Mouse (Mus musculus) monocyte, adult 5-6 weeks (primary cell): ENCODE measurements around the gene Klf1. TPM values are rescaled to one million over a fixed set of nuclear protein-coding genes. Genes with fewer than 3 reads are reported as not detected.
A peak's percentile ranks its signal among the peaks of the same experiment; 100 is the strongest.

Experiments used
- ATAC-seq: fragments of 153-309, 156-312 bp; replicated peaks from 2 replicates; pipeline ENCODE4 v1.8.0; 2017; ENCODE audit warnings: mild to moderate bottlenecking; ENCODE audit not compliant: low TSS enrichment, insufficient number of reproducible peaks, severe bottlenecking, poor library complexity, low FRiP score
- total RNA-seq: library from RNA; stranded (forward); fragments of 200-1000, 200-491, 200-594 nt; gene quantifications from 3 replicates; pipeline ENCODE4 v1.2.3, GENCODE M21; 2017

The Klf1 gene
- not detected in 3 replicates for total RNA-seq

DNA sequence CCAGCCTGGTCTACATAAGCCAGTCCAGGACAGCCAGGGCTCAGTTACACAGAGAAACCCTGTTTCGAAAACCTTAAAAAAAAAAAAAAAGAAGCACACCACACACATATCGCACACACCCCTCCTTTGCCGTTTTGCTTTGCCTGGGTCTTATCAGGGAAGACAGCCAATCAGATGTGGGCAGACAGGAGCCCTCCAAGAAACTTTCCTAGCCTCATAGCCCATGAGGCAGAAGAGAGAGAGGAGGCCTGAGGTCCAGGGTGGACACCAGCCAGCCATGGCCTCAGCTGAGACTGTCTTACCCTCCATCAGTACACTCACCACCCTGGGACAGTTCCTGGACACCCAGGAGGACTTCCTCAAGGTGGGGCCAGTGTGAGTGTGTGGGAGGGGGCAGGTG lies at the start of gene Klf1:
TSS of gene Klf1 (plus strand) at position 177 of the 400 bp plus-strand sequence.
- ATAC-seq, result no peak

DNA sequence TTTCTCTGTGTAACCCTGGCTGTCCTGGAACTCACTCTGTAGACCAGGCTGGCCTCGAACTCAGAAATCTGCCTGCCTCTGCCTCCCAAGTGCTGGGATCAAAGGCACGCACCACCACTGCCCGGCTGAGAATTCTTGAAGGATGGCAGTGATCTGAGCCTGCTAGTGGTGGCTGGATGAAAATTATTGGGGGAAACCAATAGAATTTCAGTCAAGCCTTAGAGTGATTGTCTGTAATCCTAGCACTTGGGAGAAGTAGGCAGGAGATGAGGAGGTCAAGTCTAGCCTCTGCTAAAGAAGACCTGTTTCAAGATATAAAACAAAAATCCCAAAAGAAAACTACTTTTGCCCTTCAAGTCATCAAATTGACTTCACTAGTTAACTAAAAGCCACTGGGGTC lies 45.3 kb upstream of the Klf1 start:
- no peak for ATAC-seq

DNA sequence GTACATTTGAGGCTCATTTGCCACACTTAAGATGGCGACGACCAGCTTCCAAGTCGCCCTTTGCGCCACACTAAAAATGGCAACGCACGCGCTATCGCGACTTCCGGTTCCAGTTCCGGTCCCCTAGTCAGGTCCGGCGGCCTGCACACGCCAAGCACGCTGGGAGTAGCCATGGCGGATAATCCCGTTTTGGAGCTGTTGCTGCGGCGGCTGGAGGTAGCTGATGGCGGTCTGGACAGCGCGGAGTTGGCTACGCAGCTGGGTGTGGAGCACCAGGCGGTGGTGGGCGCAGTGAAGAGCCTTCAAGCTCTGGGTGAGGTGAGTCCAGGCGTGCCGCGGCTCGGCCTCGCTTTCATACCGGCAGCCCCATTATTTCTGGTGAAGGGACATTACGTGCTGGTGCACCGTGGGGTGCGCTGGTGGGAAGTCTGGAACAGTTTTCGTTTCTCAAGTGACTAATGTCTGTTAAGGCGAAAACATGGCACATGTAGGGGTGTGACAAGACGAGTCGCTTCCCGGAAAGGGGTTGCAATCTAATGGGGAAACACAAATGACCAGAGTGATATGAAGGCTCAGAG lies 44.8 kb upstream of the Klf1 start, which contains the start of gene Farsa:
TSS of gene Farsa (plus strand) at position 126 of the 578 bp plus-strand sequence.
- ATAC-seq, result peak; percentile 98

GRCm38 (mm10) chr8:84871376-84872308 lies 30.1 kb upstream of the Klf1 start, which contains the start of gene Syce2:
Syce2 (plus strand) TSS chr8:84872111.
- ATAC-seq, result peak; percentile 62

GRCm38 (mm10) chr8:84872309-84872965 lies 29.3 kb upstream of the Klf1 start:
- ATAC-seq, result peak; percentile 30; the same call in 1 of the 2 replicates

- no peak for ATAC-seq
These were observed 28.7 kb upstream of the Klf1 start for GRCm38 (mm10) chr8:84873016-84873415.

GRCm38 (mm10) chr8:84874339-84874738 lies 27.4 kb upstream of the Klf1 start:
- ATAC-seq, result no peak

DNA sequence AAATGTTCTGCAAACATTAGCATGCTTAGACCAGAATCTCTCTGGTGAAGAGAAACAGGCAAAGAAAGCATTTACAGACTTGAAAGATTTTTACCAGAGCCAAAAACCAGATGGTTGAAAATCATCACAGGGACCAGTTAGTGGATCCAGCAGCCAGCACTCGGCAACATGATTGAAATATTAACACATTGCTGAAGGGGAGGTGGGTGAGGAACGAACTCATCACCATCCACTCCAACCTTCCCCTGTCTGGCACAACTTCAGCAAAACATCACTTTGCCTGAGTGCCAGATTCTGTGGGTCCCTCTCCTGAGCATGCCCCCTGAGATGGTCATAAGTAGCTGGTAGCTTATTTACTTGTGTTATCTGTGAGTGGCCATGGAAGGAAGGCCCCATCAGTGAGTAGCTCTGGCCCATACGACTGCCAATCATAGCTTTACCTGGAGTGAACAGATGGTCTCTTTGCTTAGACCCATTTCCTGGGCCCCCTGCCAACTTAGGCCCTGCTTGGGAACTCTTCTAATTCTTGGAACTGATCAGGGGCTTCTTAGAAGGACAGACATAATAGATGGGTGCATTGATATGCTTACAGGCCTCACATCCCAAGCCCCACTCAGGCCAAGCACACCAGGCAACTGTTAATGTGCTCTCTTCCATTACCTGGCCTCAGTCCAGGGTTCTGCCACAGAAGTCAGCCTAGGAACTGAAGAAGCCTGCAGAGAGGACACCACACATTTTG lies 24.3 kb upstream of the Klf1 start:
- no peak for ATAC-seq

DNA sequence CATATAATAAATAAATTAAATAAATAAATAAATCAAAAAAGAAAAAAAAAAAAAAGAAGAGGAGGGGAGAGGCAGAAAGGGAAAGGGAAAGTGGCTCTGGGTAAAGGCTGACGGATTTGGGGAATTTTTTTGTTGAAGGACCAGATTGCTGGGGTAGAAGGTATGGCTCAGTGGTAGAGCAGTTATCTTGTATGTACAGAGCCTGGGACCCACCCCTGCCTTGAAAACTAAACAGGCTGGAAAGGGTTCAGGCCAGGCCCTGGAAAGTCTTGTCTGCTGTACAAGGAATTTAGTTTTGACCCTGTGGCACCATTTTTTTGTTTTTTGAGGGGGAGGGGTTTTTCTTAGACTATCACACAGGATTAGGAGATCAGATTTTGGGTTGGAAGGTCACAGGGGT lies 22.8 kb upstream of the Klf1 start:
- no peak for ATAC-seq

GRCm38 (mm10) chr8:84884728-84885127 lies 17.0 kb upstream of the Klf1 start:
- no peak for ATAC-seq

GRCm38 (mm10) chr8:84888280-84888679 lies 13.4 kb upstream of the Klf1 start:
- ATAC-seq, result no peak

DNA sequence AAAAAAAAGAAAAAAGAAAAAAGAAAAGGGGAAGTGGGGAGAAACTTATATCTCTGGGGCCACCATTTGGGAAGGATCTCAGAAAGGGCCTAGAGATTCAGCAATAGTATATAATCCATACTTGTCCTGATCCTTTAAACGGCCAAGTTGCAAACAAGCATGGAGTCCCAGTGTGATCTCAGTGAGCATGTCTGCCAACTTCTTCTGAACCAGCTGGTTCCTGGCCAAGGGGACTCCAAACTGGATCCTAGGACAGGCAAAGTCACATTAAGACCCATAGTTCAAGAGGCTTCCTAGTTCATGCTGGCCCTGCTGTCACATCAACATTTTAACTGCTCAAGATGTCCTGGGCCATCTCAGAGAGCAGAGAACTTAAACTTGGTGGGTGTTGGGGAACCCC lies 12.6 kb upstream of the Klf1 start:
- ATAC-seq, result no peak

DNA sequence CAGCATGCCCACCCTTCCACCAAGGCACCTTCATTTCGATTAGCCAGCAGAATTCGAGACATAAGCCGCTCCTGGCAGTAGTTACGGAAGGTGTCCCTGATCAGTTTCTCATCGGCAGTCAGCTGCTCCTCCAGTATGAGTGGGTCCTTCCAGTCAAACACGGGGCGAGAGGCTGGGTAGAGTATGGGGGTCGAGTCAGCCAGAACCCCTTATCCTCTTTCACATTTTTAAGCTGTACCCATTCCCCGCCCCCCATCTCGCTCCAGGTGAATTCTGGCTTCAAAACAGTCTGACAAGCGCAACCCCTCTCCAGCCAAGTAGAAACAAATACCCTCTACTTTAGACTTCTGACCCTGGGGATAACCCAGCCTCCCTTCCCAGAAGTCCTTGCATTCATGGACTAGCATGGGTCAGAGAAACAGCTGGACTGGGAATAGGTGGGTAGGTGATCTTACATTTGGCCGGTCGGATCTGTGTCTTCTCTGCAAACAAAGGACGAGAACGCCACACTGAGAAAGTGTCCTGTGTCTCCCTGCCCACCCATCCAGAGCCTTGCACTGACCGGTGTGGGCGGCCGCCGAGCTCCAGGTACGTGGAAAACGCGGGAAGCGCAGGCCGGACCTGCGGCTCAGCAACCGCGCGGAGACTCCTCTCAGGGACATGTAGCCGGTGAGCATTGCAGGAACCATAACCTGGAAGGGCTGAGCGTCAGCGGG lies 8.6 kb upstream of the Klf1 start:
- ATAC-seq, result no peak

GRCm38 (mm10) chr8:84893709-84894134 lies 8.0 kb upstream of the Klf1 start, which contains the start of gene Gcdh:
Gcdh (minus strand) TSS chr8:84893921.
- peak; percentile 97 for ATAC-seq

GRCm38 (mm10) chr8:84895963-84896362 lies 5.8 kb upstream of the Klf1 start:
- ATAC-seq, result no peak

- no peak for ATAC-seq
These were observed 657 bp upstream of the Klf1 start for GRCm38 (mm10) chr8:84901071-84901470.

DNA sequence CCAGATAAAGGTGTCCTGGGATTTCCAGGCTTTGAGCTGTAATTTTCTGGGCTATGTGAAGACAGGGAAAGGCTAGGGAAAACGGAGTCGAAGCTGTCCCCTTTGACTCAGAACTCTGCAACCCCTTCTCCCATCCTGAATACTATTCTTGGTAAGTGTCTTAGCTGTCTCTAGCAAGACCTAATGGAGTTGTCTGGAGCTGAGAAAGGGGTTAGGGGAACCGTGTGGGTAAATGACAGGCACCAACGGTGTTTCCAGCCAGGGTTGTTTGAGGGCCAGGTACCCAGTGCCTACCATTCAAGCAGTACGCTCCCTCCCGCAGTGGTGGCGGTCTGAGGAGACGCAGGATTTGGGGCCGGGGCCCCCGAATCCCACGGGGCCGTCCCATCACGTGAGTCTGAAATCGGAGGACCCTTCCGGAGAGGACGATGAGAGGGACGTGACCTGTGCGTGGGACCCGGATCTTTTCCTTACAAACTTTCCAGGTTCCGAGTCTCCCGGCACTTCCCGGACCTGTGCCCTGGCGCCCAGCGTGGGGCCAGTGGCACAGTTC lies 715 bp downstream of the Klf1 start:
- no peak for ATAC-seq
